Comparison of ENCODE assay signal across 14 mouse cellular contexts in the genomic region with DNA sequence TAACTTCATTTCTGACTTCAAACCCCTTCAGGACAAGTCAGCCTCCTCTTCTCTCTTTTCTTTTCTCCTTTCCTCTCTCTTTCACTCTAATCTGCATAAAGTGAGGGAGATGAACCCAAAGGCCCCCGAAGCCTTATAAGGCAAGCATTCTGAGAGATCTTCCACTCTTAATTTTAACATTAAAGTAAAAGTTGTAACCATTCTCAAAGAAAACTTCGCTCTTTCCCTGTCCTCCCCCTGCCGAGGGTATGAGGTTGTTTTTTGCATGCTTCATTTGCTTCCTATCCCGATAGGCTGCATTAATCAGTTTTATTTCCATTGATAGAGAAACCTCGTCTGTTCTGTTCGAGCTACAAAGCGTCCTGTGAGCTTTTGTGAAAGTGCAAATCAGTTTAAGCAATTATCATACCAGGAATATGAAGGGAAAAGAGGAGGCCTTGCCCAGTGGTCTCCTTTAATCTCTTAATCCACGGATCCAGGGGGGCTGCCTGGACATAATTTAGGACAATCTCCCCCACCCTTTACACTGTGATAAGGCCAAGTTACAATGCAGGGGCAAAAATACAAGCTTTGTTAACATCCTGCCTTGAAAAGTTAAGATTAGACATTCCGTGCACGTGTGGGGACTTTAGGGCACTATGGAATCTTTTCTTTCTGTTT. TPM values are rescaled to one million over a fixed set of nuclear protein-coding genes. Genes with fewer than 3 reads are reported as not detected.
A peak's percentile ranks its signal among the peaks of the same experiment; 100 is the strongest.
DNase-seq lines count a peak whose midpoint lies in the region; ATAC-seq and TF ChIP-seq lines count a peak whose summit lies in the region.
"Had no signal": no experiment of that assay in that cellular context is flagged by ENCODE, and none has a peak within 500 bp of the region (broad histone marks: within the 10 kb centered on the region; RNA-seq: fewer than 3 reads in every experiment).

No protein-coding gene starts in this region.

- 11% methylated on average over 10 of the region's 10 CpGs for WGBS in kidney, postnatal 0 days
- under 1% methylated on average over 10 of the region's 10 CpGs for WGBS in forebrain, embryonic 12.5 days
- WGBS in midbrain, embryonic 14.5 days = 3% methylated on average over 10 of the region's 10 CpGs
- WGBS in intestine, embryonic 16.5 days = 6% methylated on average over 10 of the region's 10 CpGs

- TF ChIP-seq CTCF in kidney, postnatal 0 days (IDR thresholded peaks at IDR 0.05; ENCODE audit: low read depth) = no peak

- no peak for DNase-seq in kidney, postnatal 0 days (ENCODE audit: low spot score)
- DNase-seq in kidney, postnatal 10 days = no peak
- DNase-seq in embryo, embryonic 9.5 days (ENCODE audit: extremely low spot score) = peak; percentile 35
- DNase-seq in midbrain, embryonic 14.5 days = peak; percentile 56
- DNase-seq in right cerebral cortex, postnatal 4 days = no peak
- DNase-seq: gastrocnemius, postnatal 25 days; lung, postnatal 36 days had no signal

- H3K4me3 ChIP-seq in kidney, postnatal 0 days (replicated peaks; ENCODE audit: low read depth, low read length) = peak overlapping the region; percentile 4; the same call in 1 of the 2 replicates
- peak overlapping the region; percentile 16 for H3K4me3 ChIP-seq in forebrain, embryonic 12.5 days (replicated peaks)
- no peak overlapping the region for H3K4me3 ChIP-seq in midbrain, embryonic 14.5 days (replicated peaks; ENCODE audit: low read depth, low read length)
- no peak overlapping the region for H3K4me3 ChIP-seq in intestine, embryonic 16.5 days (ENCODE audit: low read length)
- H3K4me3 ChIP-seq: heart, embryonic 12.5 days; hindbrain, embryonic 15.5 days; liver, embryonic 15.5 days had no signal

- H3K9me3 ChIP-seq in kidney, postnatal 0 days (replicated peaks; ENCODE audit: low read length) = no peaks in the 10 kb centered on the region
- H3K9me3 ChIP-seq in forebrain, embryonic 12.5 days = no peaks in the 10 kb centered on the region
- H3K9me3 ChIP-seq in midbrain, embryonic 14.5 days (ENCODE audit: control insufficient read depth, low read length) = no peaks in the 10 kb centered on the region
- H3K9me3 ChIP-seq in intestine, embryonic 16.5 days (ENCODE audit: control insufficient read depth, low read length) = no peaks in the 10 kb centered on the region
- H3K9me3 ChIP-seq: heart, embryonic 12.5 days; hindbrain, embryonic 15.5 days; liver, embryonic 15.5 days had no signal

- no peaks in the 10 kb centered on the region for H3K36me3 ChIP-seq in kidney, postnatal 0 days (ENCODE audit: insufficient read depth, low read length)
- H3K36me3 ChIP-seq in forebrain, embryonic 12.5 days (replicated peaks) = peaks cover 6% of the 10 kb centered on the region; the same call in 1 of the 2 replicates
- H3K36me3 ChIP-seq in midbrain, embryonic 14.5 days (ENCODE audit: control insufficient read depth, insufficient read depth, low read length) = no peaks in the 10 kb centered on the region
- no peaks in the 10 kb centered on the region for H3K36me3 ChIP-seq in intestine, embryonic 16.5 days (ENCODE audit: control insufficient read depth, insufficient read depth, low read length)
- H3K36me3 ChIP-seq: heart, embryonic 12.5 days; hindbrain, embryonic 15.5 days; liver, embryonic 15.5 days had no signal

- peak overlapping the region; percentile 26; the same call in 1 of the 2 replicates for H3K27ac ChIP-seq in kidney, postnatal 0 days
- peak overlapping the region; percentile 99 for H3K27ac ChIP-seq in forebrain, embryonic 12.5 days
- peak overlapping the region; percentile 6; the same call in 1 of the 2 replicates for H3K27ac ChIP-seq in midbrain, embryonic 14.5 days (replicated peaks; ENCODE audit: low read depth, low read length)
- H3K27ac ChIP-seq in intestine, embryonic 16.5 days (ENCODE audit: low read length) = no peak overlapping the region
- H3K27ac ChIP-seq: hindbrain, embryonic 15.5 days; liver, embryonic 15.5 days had no signal

- peaks cover 10% of the 10 kb centered on the region; the same call in 1 of the 2 replicates for H3K4me1 ChIP-seq in kidney, postnatal 0 days (replicated peaks; ENCODE audit: insufficient read depth, low read length)
- H3K4me1 ChIP-seq in forebrain, embryonic 12.5 days = peaks cover 70% of the 10 kb centered on the region
- peaks cover 19% of the 10 kb centered on the region for H3K4me1 ChIP-seq in midbrain, embryonic 14.5 days (ENCODE audit: control insufficient read depth, insufficient read depth, low read length)
- no peaks in the 10 kb centered on the region for H3K4me1 ChIP-seq in intestine, embryonic 16.5 days (ENCODE audit: control insufficient read depth, insufficient read depth, low read length)
- H3K4me1 ChIP-seq: liver, embryonic 15.5 days had no signal

- no peak for ATAC-seq in kidney, postnatal 0 days (replicated peaks; ENCODE audit: low FRiP score, low read depth)
- ATAC-seq in forebrain, embryonic 12.5 days (ENCODE audit: low FRiP score) = peak; percentile 50
- no peak for ATAC-seq in midbrain, embryonic 14.5 days (ENCODE audit: low FRiP score, low TSS enrichment)
- no peak for ATAC-seq in intestine, embryonic 16.5 days
- ATAC-seq in granulocyte monocyte progenitor cell, adult 5-6 weeks (replicated peaks; ENCODE audit: poor library complexity, severe bottlenecking) = no peak

- H3K27me3 ChIP-seq in kidney, postnatal 0 days (ENCODE audit: insufficient read depth, low read length) = peaks cover 38% of the 10 kb centered on the region
- peaks cover 70% of the 10 kb centered on the region for H3K27me3 ChIP-seq in forebrain, embryonic 12.5 days
- peaks cover 83% of the 10 kb centered on the region for H3K27me3 ChIP-seq in midbrain, embryonic 14.5 days (ENCODE audit: control insufficient read depth, insufficient read depth, low read length)
- peaks cover 93% of the 10 kb centered on the region for H3K27me3 ChIP-seq in intestine, embryonic 16.5 days (replicated peaks; ENCODE audit: control insufficient read depth, insufficient read depth, low read length)

- H3K4me2 ChIP-seq in kidney, postnatal 0 days (ENCODE audit: low read length) = peak overlapping the region; percentile 61
- H3K4me2 ChIP-seq in forebrain, embryonic 12.5 days = peak overlapping the region; percentile 67
- peak overlapping the region; percentile 52 for H3K4me2 ChIP-seq in midbrain, embryonic 14.5 days (ENCODE audit: low read length)
- no peak overlapping the region for H3K4me2 ChIP-seq in intestine, embryonic 16.5 days (ENCODE audit: low read depth, low read length)
- H3K4me2 ChIP-seq: heart, embryonic 12.5 days; hindbrain, embryonic 15.5 days; liver, embryonic 15.5 days had no signal

- H3K9ac ChIP-seq in kidney, postnatal 0 days (ENCODE audit: low read depth, low read length) = no peak overlapping the region
- H3K9ac ChIP-seq in forebrain, embryonic 12.5 days = peak overlapping the region; percentile 45
- H3K9ac ChIP-seq in midbrain, embryonic 14.5 days (replicated peaks; ENCODE audit: low read length) = no peak overlapping the region
- H3K9ac ChIP-seq in intestine, embryonic 16.5 days (ENCODE audit: low read depth, low read length) = no peak overlapping the region
- H3K9ac ChIP-seq: heart, embryonic 12.5 days; hindbrain, embryonic 15.5 days; liver, embryonic 15.5 days had no signal

RNA-seq across cellular contexts. Expression of a gene that starts 7.7 kb away (rescaled TPM):
- 24.2 and 25.4 TPM in 2 replicates for polyA plus RNA-seq in kidney, postnatal 0 days (2015; fragmentation: Nextera tagmentation; extraction: Ambion mirVana)
- 59.0 and 69.4 TPM in 2 replicates for polyA plus RNA-seq in forebrain, embryonic 12.5 days (2016; fragmentation: Nextera tagmentation; extraction: Ambion mirVana)
- 18.5 and 19.1 TPM in 2 replicates for polyA plus RNA-seq in midbrain, embryonic 14.5 days (2014; fragmentation: Nextera tagmentation; extraction: Ambion mirVana)
- polyA plus RNA-seq in intestine, embryonic 16.5 days (2015; fragmentation: Nextera tagmentation; extraction: Ambion mirVana) = not detected in 2 replicates
- not detected in 2 replicates for total RNA-seq in granulocyte monocyte progenitor cell, adult 5-6 weeks (2014; fragmentation: Nextera tagmentation)
- total RNA-seq in granulocyte monocyte progenitor cell, adult 5-6 weeks (2017) = not detected in 2 replicates
- polyA plus RNA-seq: heart, embryonic 12.5 days; spleen, adult 2 months had no signal

Comparison
In these comparisons a context has a peak if more than half of its experiments do, and no peak if none do; other contexts are left out.
1. DNase-seq: peak in embryo, embryonic 9.5 days (single experiment) and midbrain, embryonic 14.5 days (single experiment); none in kidney, postnatal 0 days (single experiment), kidney, postnatal 10 days (single experiment) and right cerebral cortex, postnatal 4 days (single experiment).
2. H3K4me3 ChIP-seq: peak in kidney, postnatal 0 days (single experiment) and forebrain, embryonic 12.5 days (single experiment); none in midbrain, embryonic 14.5 days (single experiment) and intestine, embryonic 16.5 days (single experiment).
3. RNA of a gene that starts 7.7 kb away (polyA plus RNA-seq): 59.0 to 69.4 TPM in forebrain, embryonic 12.5 days, 24.2 to 25.4 TPM in kidney, postnatal 0 days and 18.5 to 19.1 TPM in midbrain, embryonic 14.5 days; not detected in intestine, embryonic 16.5 days; every median in the first group is over 10 times any median in the second.